Mouse (Mus musculus): ENCODE data around the gene Gm21976. TPM values are rescaled to one million over a fixed set of nuclear protein-coding genes. Genes with fewer than 3 reads are reported as not detected.

Gm21976 gene
- polyA plus RNA-seq, 1 experiment from 2014 or later = not detected

DNA sequence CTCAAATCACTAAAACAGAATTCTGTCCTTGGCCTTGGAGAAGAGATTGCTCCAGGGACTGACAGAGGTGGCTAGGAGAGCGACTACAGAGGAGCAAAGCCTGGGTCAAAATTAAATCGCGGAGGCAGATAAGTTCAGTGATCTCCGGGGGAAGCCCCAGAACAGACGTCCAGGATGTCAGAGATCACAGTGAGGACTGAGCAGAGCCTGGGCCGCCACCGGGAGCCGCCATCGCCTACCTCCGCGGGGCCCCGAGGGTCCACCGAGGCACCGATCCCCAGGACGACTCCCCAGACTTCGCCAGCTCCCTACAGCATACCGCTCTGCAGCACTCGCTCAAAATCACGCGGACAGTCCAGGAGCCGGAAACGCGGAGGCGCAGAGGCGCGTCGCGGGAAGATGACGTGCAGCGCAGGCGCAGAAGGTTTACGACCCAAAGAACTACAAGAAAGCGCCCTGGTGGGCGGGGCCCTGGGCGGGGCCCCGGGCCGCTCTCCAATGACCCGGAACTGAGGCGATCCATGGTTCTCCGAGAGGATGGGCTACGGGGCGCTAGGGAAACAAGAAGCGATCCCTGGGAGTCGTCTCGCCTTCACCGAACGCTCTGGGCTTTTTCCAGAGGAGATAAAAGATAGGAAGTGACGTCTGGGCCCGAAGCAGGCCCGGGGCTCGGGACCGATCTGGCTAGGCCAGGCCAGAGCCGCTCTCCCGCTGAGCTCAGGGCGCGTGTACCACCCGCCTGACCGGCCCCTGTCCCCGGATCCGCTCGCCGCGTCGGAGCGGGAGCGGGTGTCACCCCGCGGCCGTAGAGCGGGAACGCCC is 16.8 kb upstream of the Gm21976 start, which contains the start of the genes Utp15 and Ankra2:
Gene Utp15 (minus strand): TSS at position 406 of the 822 bp plus-strand sequence.
Gene Ankra2 (plus strand): TSS at position 439 of the 822 bp plus-strand sequence.
- H3K4me1 ChIP-seq (ENCODE audit: control insufficient read depth, insufficient read depth, low read length) = peaks cover 18% of the 10 kb centered on the region
- peaks cover 9% of the 10 kb centered on the region for H3K36me3 ChIP-seq (ENCODE audit: control insufficient read depth, insufficient read depth)
- peak; percentile 100 for ATAC-seq (replicated peaks; ENCODE audit: extremely low read depth, insufficient read depth, low FRiP score)
- under 1% methylated on average over 70 of the region's 71 CpGs for WGBS
- H3K4me2 ChIP-seq (ENCODE audit: low read depth, low read length) = peak within 1 kb of the TSS; percentile 96
- H3K9ac ChIP-seq (ENCODE audit: low read length) = peak within 1 kb of the TSS; percentile 94
- no peaks in the 10 kb centered on the region for H3K27me3 ChIP-seq (ENCODE audit: control insufficient read depth, insufficient read depth, low read length)
- H3K9me3 ChIP-seq (replicated peaks; ENCODE audit: control insufficient read depth, low read length) = no peaks in the 10 kb centered on the region
- peak within 1 kb of the TSS; percentile 95 for H3K4me3 ChIP-seq (ENCODE audit: low read length)
- peak within 1 kb of the TSS; percentile 95 for H3K27ac ChIP-seq (ENCODE audit: low read length)

GRCm38 (mm10) chr13:98263458-98263987 is 16.2 kb upstream of the Gm21976 start:
- H3K4me2 ChIP-seq (ENCODE audit: low read depth, low read length) = peak overlapping the region; percentile 72
- H3K4me3 ChIP-seq (ENCODE audit: low read length) = peak overlapping the region; percentile 95
- H3K36me3 ChIP-seq (ENCODE audit: control insufficient read depth, insufficient read depth) = peaks cover 4% of the 10 kb centered on the region
- peaks cover 18% of the 10 kb centered on the region for H3K4me1 ChIP-seq (ENCODE audit: control insufficient read depth, insufficient read depth, low read length)
- ATAC-seq (replicated peaks; ENCODE audit: extremely low read depth, insufficient read depth, low FRiP score) = peak; percentile 32; the same call in 1 of the 2 replicates
- peak overlapping the region; percentile 94 for H3K9ac ChIP-seq (ENCODE audit: low read length)
- under 1% methylated on average over 16 of the region's 16 CpGs for WGBS
- H3K27me3 ChIP-seq (ENCODE audit: control insufficient read depth, insufficient read depth, low read length) = no peaks in the 10 kb centered on the region
- H3K9me3 ChIP-seq (replicated peaks; ENCODE audit: control insufficient read depth, low read length) = no peaks in the 10 kb centered on the region
- peak overlapping the region; percentile 95 for H3K27ac ChIP-seq (ENCODE audit: low read length)

DNA sequence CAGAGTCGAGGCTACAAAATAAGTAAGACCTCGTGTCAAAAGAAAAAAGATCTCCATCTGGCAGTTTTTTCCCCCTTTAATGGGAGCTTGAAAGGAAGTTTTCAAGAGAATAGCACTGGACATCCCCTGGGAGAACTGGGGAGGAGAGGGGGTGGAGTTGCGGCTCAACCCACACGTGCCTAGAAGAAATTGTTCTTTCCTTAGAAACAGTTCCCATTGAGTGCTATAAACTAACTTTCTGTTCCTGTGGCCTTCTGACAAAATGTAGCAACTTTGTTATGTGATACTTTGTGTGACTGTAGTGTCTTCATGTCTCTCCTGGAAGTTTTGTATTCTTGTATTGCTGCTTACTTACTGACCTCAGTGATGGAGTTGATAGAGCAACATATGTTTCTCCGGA is 15.6 kb upstream of the Gm21976 start:
- peaks cover 10% of the 10 kb centered on the region for H3K36me3 ChIP-seq (ENCODE audit: control insufficient read depth, insufficient read depth)
- peak overlapping the region; percentile 94 for H3K9ac ChIP-seq (ENCODE audit: low read length)
- peak overlapping the region; percentile 72 for H3K4me2 ChIP-seq (ENCODE audit: low read depth, low read length)
- WGBS = 28% methylated on average over 5 of the region's 5 CpGs
- no peak for ATAC-seq (replicated peaks; ENCODE audit: extremely low read depth, insufficient read depth, low FRiP score)
- no peaks in the 10 kb centered on the region for H3K27me3 ChIP-seq (ENCODE audit: control insufficient read depth, insufficient read depth, low read length)
- peak overlapping the region; percentile 95 for H3K4me3 ChIP-seq (ENCODE audit: low read length)
- no peaks in the 10 kb centered on the region for H3K9me3 ChIP-seq (replicated peaks; ENCODE audit: control insufficient read depth, low read length)
- H3K4me1 ChIP-seq (ENCODE audit: control insufficient read depth, insufficient read depth, low read length) = peaks cover 18% of the 10 kb centered on the region
- H3K27ac ChIP-seq (ENCODE audit: low read length) = no peak overlapping the region; the same call in 1 of the 2 replicates

DNA sequence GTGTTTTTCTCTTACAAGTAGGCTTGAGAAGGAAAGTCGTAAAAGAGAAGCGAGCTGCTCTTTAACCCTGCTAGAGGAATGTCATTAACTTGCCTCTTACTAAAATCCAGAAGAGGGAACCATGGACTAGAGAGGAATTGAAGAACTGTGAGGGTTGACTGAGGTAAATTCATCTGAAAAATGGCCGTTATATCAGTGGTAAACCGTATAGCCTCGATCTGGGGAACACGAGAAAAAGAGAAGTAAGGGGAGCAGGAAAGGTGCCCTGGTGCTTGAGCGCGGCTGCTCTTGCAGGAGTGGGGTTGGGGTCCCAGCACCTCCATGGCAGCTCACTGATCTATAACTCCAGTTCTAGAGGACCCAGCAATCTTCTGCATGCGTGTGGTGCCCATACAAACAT is 5.7 kb upstream of the Gm21976 start:
- Histone ChIP-seq H3K4me3 (ENCODE audit: low read length) (no peak overlapping the region), H3K27me3 (ENCODE audit: control insufficient read depth, insufficient read depth, low read length) (no peaks in the 10 kb centered on the region), H3K36me3 (ENCODE audit: control insufficient read depth, insufficient read depth) (peaks cover 27% of the 10 kb centered on the region), H3K4me1 (ENCODE audit: control insufficient read depth, insufficient read depth, low read length) (peaks cover 3% of the 10 kb centered on the region), H3K9me3 (replicated peaks; ENCODE audit: control insufficient read depth, low read length) (no peaks in the 10 kb centered on the region), H3K27ac (ENCODE audit: low read length) (no peak overlapping the region), H3K4me2 (ENCODE audit: low read depth, low read length) (no peak overlapping the region), H3K9ac (ENCODE audit: low read length) (no peak overlapping the region)
- no peak for ATAC-seq (replicated peaks; ENCODE audit: extremely low read depth, insufficient read depth, low FRiP score)
- WGBS = 93% methylated on average over 9 of the region's 9 CpGs

GRCm38 (mm10) chr13:98275646-98276045 is 4.0 kb upstream of the Gm21976 start:
- H3K27ac ChIP-seq (ENCODE audit: low read length) = peak overlapping the region; percentile 51
- no peaks in the 10 kb centered on the region for H3K9me3 ChIP-seq (replicated peaks; ENCODE audit: control insufficient read depth, low read length)
- 19% methylated on average over 4 of the region's 4 CpGs for WGBS
- H3K9ac ChIP-seq (ENCODE audit: low read length) = no peak overlapping the region
- H3K27me3 ChIP-seq (ENCODE audit: control insufficient read depth, insufficient read depth, low read length) = no peaks in the 10 kb centered on the region
- H3K4me3 ChIP-seq (ENCODE audit: low read length) = no peak overlapping the region
- peak; percentile 83 for ATAC-seq (replicated peaks; ENCODE audit: extremely low read depth, insufficient read depth, low FRiP score)
- peaks cover 3% of the 10 kb centered on the region for H3K4me1 ChIP-seq (ENCODE audit: control insufficient read depth, insufficient read depth, low read length)
- no peak overlapping the region for H3K4me2 ChIP-seq (ENCODE audit: low read depth, low read length)
- peaks cover 25% of the 10 kb centered on the region for H3K36me3 ChIP-seq (ENCODE audit: control insufficient read depth, insufficient read depth)

DNA sequence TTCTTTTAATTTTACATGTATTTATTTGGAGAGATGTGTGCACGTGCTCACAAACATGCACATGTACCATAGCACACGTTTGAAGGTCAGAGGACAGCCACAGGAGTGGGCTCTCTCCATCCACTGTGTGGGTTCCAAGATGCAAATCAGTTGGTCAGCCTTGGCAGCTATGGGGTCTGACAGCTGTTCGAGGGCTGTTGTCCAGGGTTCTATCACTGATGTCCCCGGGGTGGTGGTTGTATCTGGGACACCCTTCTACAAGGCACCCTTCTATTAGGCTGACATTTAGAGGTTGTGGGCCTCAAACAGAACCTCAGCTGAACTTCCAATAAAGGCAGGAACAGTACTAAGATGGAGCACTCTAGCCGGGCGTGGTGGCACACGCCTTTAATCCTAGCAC is 3.4 kb upstream of the Gm21976 start:
- H3K9me3 ChIP-seq (replicated peaks; ENCODE audit: control insufficient read depth, low read length) = no peaks in the 10 kb centered on the region
- no peak overlapping the region for H3K9ac ChIP-seq (ENCODE audit: low read length)
- peak overlapping the region; percentile 1 for H3K27ac ChIP-seq (ENCODE audit: low read length)
- H3K27me3 ChIP-seq (ENCODE audit: control insufficient read depth, insufficient read depth, low read length) = no peaks in the 10 kb centered on the region
- ATAC-seq (replicated peaks; ENCODE audit: extremely low read depth, insufficient read depth, low FRiP score) = no peak
- peaks cover 3% of the 10 kb centered on the region for H3K4me1 ChIP-seq (ENCODE audit: control insufficient read depth, insufficient read depth, low read length)
- no peak overlapping the region for H3K4me3 ChIP-seq (ENCODE audit: low read length)
- no peak overlapping the region for H3K4me2 ChIP-seq (ENCODE audit: low read depth, low read length)
- WGBS = 87% methylated on average over 7 of the region's 7 CpGs
- H3K36me3 ChIP-seq (ENCODE audit: control insufficient read depth, insufficient read depth) = peaks cover 25% of the 10 kb centered on the region

- peaks cover 3% of the 10 kb centered on the region for H3K4me1 ChIP-seq (ENCODE audit: control insufficient read depth, insufficient read depth, low read length)
- no peak for ATAC-seq (replicated peaks; ENCODE audit: extremely low read depth, insufficient read depth, low FRiP score)
- H3K36me3 ChIP-seq (ENCODE audit: control insufficient read depth, insufficient read depth) = peaks cover 16% of the 10 kb centered on the region
- H3K27me3 ChIP-seq (ENCODE audit: control insufficient read depth, insufficient read depth, low read length) = no peaks in the 10 kb centered on the region
- WGBS = 85% methylated on average over 2 of the region's 2 CpGs
- no peak overlapping the region for H3K4me3 ChIP-seq (ENCODE audit: low read length)
- no peaks in the 10 kb centered on the region for H3K9me3 ChIP-seq (replicated peaks; ENCODE audit: control insufficient read depth, low read length)
- H3K4me2 ChIP-seq (ENCODE audit: low read depth, low read length) = no peak overlapping the region
- no peak overlapping the region for H3K9ac ChIP-seq (ENCODE audit: low read length)
- H3K27ac ChIP-seq (ENCODE audit: low read length) = no peak overlapping the region
These were observed 2.2 kb upstream of the Gm21976 start for GRCm38 (mm10) chr13:98277501-98277900.

- no peaks in the 10 kb centered on the region for H3K9me3 ChIP-seq (replicated peaks; ENCODE audit: control insufficient read depth, low read length)
- peaks cover 1% of the 10 kb centered on the region for H3K4me1 ChIP-seq (ENCODE audit: control insufficient read depth, insufficient read depth, low read length)
- ATAC-seq (replicated peaks; ENCODE audit: extremely low read depth, insufficient read depth, low FRiP score) = no peak
- H3K4me2 ChIP-seq (ENCODE audit: low read depth, low read length) = no peak overlapping the region
- no peaks in the 10 kb centered on the region for H3K27me3 ChIP-seq (ENCODE audit: control insufficient read depth, insufficient read depth, low read length)
- WGBS = 67% methylated on average over 12 of the region's 12 CpGs
- H3K27ac ChIP-seq (ENCODE audit: low read length) = no peak overlapping the region
- no peaks in the 10 kb centered on the region for H3K36me3 ChIP-seq (ENCODE audit: control insufficient read depth, insufficient read depth)
- H3K4me3 ChIP-seq (ENCODE audit: low read length) = no peak overlapping the region
- H3K9ac ChIP-seq (ENCODE audit: low read length) = no peak overlapping the region
These were observed 1.4 kb downstream of the Gm21976 start for GRCm38 (mm10) chr13:98280990-98281650.

- Histone ChIP-seq H3K27ac (ENCODE audit: low read length) (no peak overlapping the region), H3K9me3 (replicated peaks; ENCODE audit: control insufficient read depth, low read length) (no peaks in the 10 kb centered on the region), H3K36me3 (ENCODE audit: control insufficient read depth, insufficient read depth) (no peaks in the 10 kb centered on the region), H3K9ac (ENCODE audit: low read length) (no peak overlapping the region), H3K4me1 (ENCODE audit: control insufficient read depth, insufficient read depth, low read length) (no peaks in the 10 kb centered on the region), H3K4me3 (ENCODE audit: low read length) (no peak overlapping the region), H3K27me3 (ENCODE audit: control insufficient read depth, insufficient read depth, low read length) (no peaks in the 10 kb centered on the region), H3K4me2 (ENCODE audit: low read depth, low read length) (no peak overlapping the region)
- WGBS = 28% methylated on average over 2 of the region's 2 CpGs
- ATAC-seq (replicated peaks; ENCODE audit: extremely low read depth, insufficient read depth, low FRiP score) = no peak
These were observed 11.0 kb downstream of the Gm21976 start for GRCm38 (mm10) chr13:98290719-98291118.

Data from heart, embryonic 16.5 days (tissue).